Mouse (Mus musculus): ENCODE measurements around the gene Gm28051. TPM values are rescaled to one million over a fixed set of nuclear protein-coding genes. Genes with fewer than 3 reads are reported as not detected.

The Gm28051 gene
- polyA plus RNA-seq, 1 experiment: 0.13 TPM

- Histone ChIP-seq H3K36me3 (ENCODE audit: control insufficient read depth, insufficient read depth) (no peaks in the 10 kb centered on the region), H3K79me2 (ENCODE audit: control insufficient read depth, insufficient read depth) (no peaks in the 10 kb centered on the region), H3K4me3 (ENCODE audit: insufficient read depth, poor library complexity, severe bottlenecking) (no peak overlapping the region), H3K27me3 (ENCODE audit: control insufficient read depth, insufficient read depth, insufficient read length) (no peaks in the 10 kb centered on the region), H3ac (ENCODE audit: control insufficient read depth, insufficient read length, low read depth) (no peak overlapping the region), H3K79me3 (ENCODE audit: low read depth) (no peaks in the 10 kb centered on the region)
- TF ChIP-seq MAX (IDR thresholded peaks at IDR 0.05): no peak
- no peak for TF ChIP-seq USF1 (IDR thresholded peaks at IDR 0.05; ENCODE audit: low read depth)
- no peak for TF ChIP-seq MYOD1 (IDR thresholded peaks at IDR 0.05; ENCODE audit: control insufficient read depth, insufficient read length, low read depth)
- TF ChIP-seq CTCF (IDR thresholded peaks at IDR 0.05; ENCODE audit: control insufficient read depth, insufficient read depth, insufficient read length): no peak
- TF ChIP-seq FOSL1 (IDR thresholded peaks at IDR 0.05; ENCODE audit: insufficient read depth, low read length, poor library complexity, severe bottlenecking): no peak
- no peak for TF ChIP-seq MYOG (IDR thresholded peaks at IDR 0.05; ENCODE audit: control insufficient read depth, extremely low read depth, insufficient read length)
- no peak for TF ChIP-seq CEBPB (IDR thresholded peaks at IDR 0.05; ENCODE audit: low read depth)
These were observed 26.6 kb downstream of the Gm28051 start for GRCm38 (mm10) chr12:102730798-102731619.

GRCm38 (mm10) chr12:102729855-102730797, 27.4 kb downstream of the Gm28051 start:
- Histone ChIP-seq H3ac (ENCODE audit: control insufficient read depth, insufficient read length, low read depth) (no peak overlapping the region), H3K4me3 (ENCODE audit: insufficient read depth, poor library complexity, severe bottlenecking) (no peak overlapping the region), H3K36me3 (ENCODE audit: control insufficient read depth, insufficient read depth) (no peaks in the 10 kb centered on the region), H3K79me3 (ENCODE audit: low read depth) (no peaks in the 10 kb centered on the region), H3K27me3 (ENCODE audit: control insufficient read depth, insufficient read depth, insufficient read length) (no peaks in the 10 kb centered on the region), H3K79me2 (ENCODE audit: control insufficient read depth, insufficient read depth) (no peaks in the 10 kb centered on the region)
- TF ChIP-seq CEBPB (IDR thresholded peaks at IDR 0.05; ENCODE audit: low read depth) (no peak), FOSL1 (IDR thresholded peaks at IDR 0.05; ENCODE audit: insufficient read depth, low read length, poor library complexity, severe bottlenecking) (no peak), USF1 (IDR thresholded peaks at IDR 0.05; ENCODE audit: low read depth) (no peak), CTCF (IDR thresholded peaks at IDR 0.05; ENCODE audit: control insufficient read depth, insufficient read depth, insufficient read length) (no peak), MAX (IDR thresholded peaks at IDR 0.05) (no peak), MYOG (IDR thresholded peaks at IDR 0.05; ENCODE audit: control insufficient read depth, extremely low read depth, insufficient read length) (no peak), MYOD1 (IDR thresholded peaks at IDR 0.05; ENCODE audit: control insufficient read depth, insufficient read length, low read depth) (no peak)

GRCm38 (mm10) chr12:102725761-102726175, 31.8 kb downstream of the Gm28051 start:
- no peaks in the 10 kb centered on the region for H3K79me2 ChIP-seq (ENCODE audit: control insufficient read depth, insufficient read depth)
- H3K4me3 ChIP-seq (ENCODE audit: insufficient read depth, poor library complexity, severe bottlenecking): no peak overlapping the region
- H3K36me3 ChIP-seq (ENCODE audit: control insufficient read depth, insufficient read depth): no peaks in the 10 kb centered on the region
- H3ac ChIP-seq (ENCODE audit: control insufficient read depth, insufficient read length, low read depth): no peak overlapping the region
- no peak for TF ChIP-seq CTCF (IDR thresholded peaks at IDR 0.05; ENCODE audit: control insufficient read depth, insufficient read depth, insufficient read length)
- no peak for TF ChIP-seq MYOG (IDR thresholded peaks at IDR 0.05; ENCODE audit: control insufficient read depth, extremely low read depth, insufficient read length)
- no peak for TF ChIP-seq MYOD1 (IDR thresholded peaks at IDR 0.05; ENCODE audit: control insufficient read depth, insufficient read length, low read depth)
- TF ChIP-seq FOSL1 (IDR thresholded peaks at IDR 0.05; ENCODE audit: insufficient read depth, low read length, poor library complexity, severe bottlenecking): no peak
- no peak for TF ChIP-seq MAX (IDR thresholded peaks at IDR 0.05)
- TF ChIP-seq CEBPB (IDR thresholded peaks at IDR 0.05; ENCODE audit: low read depth): no peak
- TF ChIP-seq USF1 (IDR thresholded peaks at IDR 0.05; ENCODE audit: low read depth): no peak
- no peaks in the 10 kb centered on the region for H3K27me3 ChIP-seq (ENCODE audit: control insufficient read depth, insufficient read depth, insufficient read length)
- no peaks in the 10 kb centered on the region for H3K79me3 ChIP-seq (ENCODE audit: low read depth)

- Histone ChIP-seq H3K4me3 (ENCODE audit: insufficient read depth, poor library complexity, severe bottlenecking) (no peak overlapping the region), H3K79me2 (ENCODE audit: control insufficient read depth, insufficient read depth) (no peaks in the 10 kb centered on the region), H3K36me3 (ENCODE audit: control insufficient read depth, insufficient read depth) (no peaks in the 10 kb centered on the region), H3K27me3 (ENCODE audit: control insufficient read depth, insufficient read depth, insufficient read length) (no peaks in the 10 kb centered on the region), H3ac (ENCODE audit: control insufficient read depth, insufficient read length, low read depth) (no peak overlapping the region), H3K79me3 (ENCODE audit: low read depth) (no peaks in the 10 kb centered on the region)
- TF ChIP-seq MYOD1 (IDR thresholded peaks at IDR 0.05; ENCODE audit: control insufficient read depth, insufficient read length, low read depth) (no peak), MYOG (IDR thresholded peaks at IDR 0.05; ENCODE audit: control insufficient read depth, extremely low read depth, insufficient read length) (no peak), CTCF (IDR thresholded peaks at IDR 0.05; ENCODE audit: control insufficient read depth, insufficient read depth, insufficient read length) (no peak), MAX (IDR thresholded peaks at IDR 0.05) (no peak), FOSL1 (IDR thresholded peaks at IDR 0.05; ENCODE audit: insufficient read depth, low read length, poor library complexity, severe bottlenecking) (no peak)
These were observed 32.4 kb downstream of the Gm28051 start for GRCm38 (mm10) chr12:102725146-102725545.

GRCm38 (mm10) chr12:102723861-102724260, 33.7 kb downstream of the Gm28051 start:
- no peaks in the 10 kb centered on the region for H3K27me3 ChIP-seq (ENCODE audit: control insufficient read depth, insufficient read depth, insufficient read length)
- TF ChIP-seq CTCF (IDR thresholded peaks at IDR 0.05; ENCODE audit: control insufficient read depth, insufficient read depth, insufficient read length) (no peak), MYOD1 (IDR thresholded peaks at IDR 0.05; ENCODE audit: control insufficient read depth, insufficient read length, low read depth) (no peak), MYOG (IDR thresholded peaks at IDR 0.05; ENCODE audit: control insufficient read depth, extremely low read depth, insufficient read length) (no peak), USF1 (IDR thresholded peaks at IDR 0.05; ENCODE audit: low read depth) (no peak), MAX (IDR thresholded peaks at IDR 0.05) (no peak), FOSL1 (IDR thresholded peaks at IDR 0.05; ENCODE audit: insufficient read depth, low read length, poor library complexity, severe bottlenecking) (no peak), CEBPB (IDR thresholded peaks at IDR 0.05; ENCODE audit: low read depth) (no peak)
- no peaks in the 10 kb centered on the region for H3K36me3 ChIP-seq (ENCODE audit: control insufficient read depth, insufficient read depth)
- H3K4me3 ChIP-seq (ENCODE audit: insufficient read depth, poor library complexity, severe bottlenecking): no peak overlapping the region
- H3K79me3 ChIP-seq (ENCODE audit: low read depth): no peaks in the 10 kb centered on the region
- H3K79me2 ChIP-seq (ENCODE audit: control insufficient read depth, insufficient read depth): no peaks in the 10 kb centered on the region
- H3ac ChIP-seq (ENCODE audit: control insufficient read depth, insufficient read length, low read depth): no peak overlapping the region

All from C2C12 (cell line).